Mouse (Mus musculus): ENCODE measurements around the gene Rsg1. TPM values are rescaled to one million over a fixed set of nuclear protein-coding genes. Genes with fewer than 3 reads are reported as not detected.

The Rsg1 gene
- polyA plus RNA-seq, 1 experiment from 2014 or later: 5.8 TPM

DNA sequence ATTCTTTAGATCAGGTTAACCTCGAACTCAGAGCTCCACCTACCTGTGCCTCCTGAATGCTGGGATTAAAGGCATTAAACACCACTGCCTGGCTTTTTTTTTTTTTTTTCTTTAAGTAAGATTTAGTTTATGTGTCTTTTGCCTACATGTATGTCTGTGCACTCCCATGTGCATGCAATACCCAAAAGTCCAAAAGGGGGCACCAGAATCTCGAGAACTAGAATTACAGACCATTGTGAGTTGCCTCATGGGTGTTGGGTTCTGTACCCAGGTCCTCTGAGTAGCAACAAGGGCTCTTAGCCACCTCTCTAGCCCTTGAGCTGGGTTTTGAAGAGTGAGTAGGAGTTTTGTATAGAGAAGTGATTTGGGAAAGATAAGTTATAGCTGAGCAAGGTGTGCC lies 38.9 kb downstream of the Rsg1 start:
- ATAC-seq (ENCODE audit: insufficient read depth, low FRiP score, low read depth): no peak
- WGBS: 67% methylated on average over 2 of the region's 2 CpGs

DNA sequence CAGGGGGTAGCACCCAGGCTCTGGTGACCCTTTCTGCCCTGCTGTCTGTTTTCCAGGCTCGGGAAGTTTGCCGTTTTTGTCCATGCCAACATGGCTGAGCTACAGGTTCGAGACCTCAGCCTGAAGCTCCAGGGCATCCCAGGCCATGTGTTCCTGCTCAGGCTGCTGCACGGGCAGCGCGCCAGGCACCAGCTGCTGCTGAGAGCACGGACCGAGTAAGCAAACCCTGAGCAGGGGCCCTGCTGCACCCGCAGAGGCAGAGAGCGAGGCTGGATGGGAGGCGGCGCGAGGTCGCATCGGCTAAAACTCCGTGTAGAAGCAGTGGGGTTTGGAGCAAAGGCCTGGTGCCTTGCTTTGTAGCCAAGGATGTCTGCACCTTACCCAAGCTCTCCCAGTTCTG lies 40.5 kb downstream of the Rsg1 start:
- H3K9me3 ChIP-seq: no peaks in the 10 kb centered on the region
- peak overlapping the region; percentile 67 for H3K27ac ChIP-seq
- 0 out of 2 replicates have a peak overlapping the region, but pooled peaks have one; percentile 13 for H3K4me2 ChIP-seq
- H3K27me3 ChIP-seq (replicated peaks): no peaks in the 10 kb centered on the region
- H3K4me1 ChIP-seq: peaks cover 20% of the 10 kb centered on the region
- ATAC-seq (ENCODE audit: insufficient read depth, low FRiP score, low read depth): no peak
- 0 out of 2 replicates have a peak, but pooled peaks cover 12% of the 10 kb centered on the region for H3K36me3 ChIP-seq
- H3K9ac ChIP-seq: no peak overlapping the region
- WGBS: 59% methylated on average over 16 of the region's 16 CpGs
- H3K4me3 ChIP-seq (replicated peaks): no peak overlapping the region

More for the DNA sequence above, 38.9 kb downstream of the Rsg1 start:
- H3K9me3 ChIP-seq: no peaks in the 10 kb centered on the region
- H3K4me2 ChIP-seq: no peak overlapping the region
- H3K27ac ChIP-seq: no peak overlapping the region
- 0 out of 2 replicates have a peak, but pooled peaks cover 12% of the 10 kb centered on the region for H3K36me3 ChIP-seq
- no peak overlapping the region for H3K4me3 ChIP-seq (replicated peaks)
- no peak overlapping the region for H3K9ac ChIP-seq
- H3K4me1 ChIP-seq: peaks cover 31% of the 10 kb centered on the region
- peaks cover 8% of the 10 kb centered on the region; the same call in 1 of the 2 replicates for H3K27me3 ChIP-seq (replicated peaks)

DNA sequence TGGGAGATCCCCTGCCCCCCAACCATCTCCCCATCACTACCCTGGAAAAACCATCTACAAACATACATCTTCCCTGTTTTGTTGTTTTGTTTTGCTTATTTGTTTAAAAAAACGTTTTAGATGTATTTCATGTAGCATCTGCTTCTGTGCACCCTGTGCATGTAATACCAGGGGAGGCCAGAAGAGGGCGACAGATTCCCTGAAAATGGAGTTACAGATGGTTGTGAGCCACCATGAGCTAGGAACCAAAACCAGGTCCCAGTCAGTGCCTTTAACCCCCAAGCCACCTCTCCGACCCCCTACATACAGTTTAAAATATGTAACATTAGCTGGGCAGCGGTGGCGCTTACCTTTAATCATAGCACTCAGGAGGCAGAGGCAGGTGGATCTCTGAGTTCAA lies 43.7 kb downstream of the Rsg1 start:
- H3K27me3 ChIP-seq (replicated peaks): no peaks in the 10 kb centered on the region
- 0 out of 2 replicates have a peak, but pooled peaks cover 5% of the 10 kb centered on the region for H3K36me3 ChIP-seq
- H3K9ac ChIP-seq: no peak overlapping the region
- H3K27ac ChIP-seq: no peak overlapping the region
- H3K4me2 ChIP-seq: no peak overlapping the region
- peaks cover 26% of the 10 kb centered on the region for H3K4me1 ChIP-seq
- H3K4me3 ChIP-seq (replicated peaks): no peak overlapping the region
- no peak for ATAC-seq (ENCODE audit: insufficient read depth, low FRiP score, low read depth)
- 70% methylated on average over 5 of the region's 5 CpGs for WGBS
- no peaks in the 10 kb centered on the region for H3K9me3 ChIP-seq

DNA sequence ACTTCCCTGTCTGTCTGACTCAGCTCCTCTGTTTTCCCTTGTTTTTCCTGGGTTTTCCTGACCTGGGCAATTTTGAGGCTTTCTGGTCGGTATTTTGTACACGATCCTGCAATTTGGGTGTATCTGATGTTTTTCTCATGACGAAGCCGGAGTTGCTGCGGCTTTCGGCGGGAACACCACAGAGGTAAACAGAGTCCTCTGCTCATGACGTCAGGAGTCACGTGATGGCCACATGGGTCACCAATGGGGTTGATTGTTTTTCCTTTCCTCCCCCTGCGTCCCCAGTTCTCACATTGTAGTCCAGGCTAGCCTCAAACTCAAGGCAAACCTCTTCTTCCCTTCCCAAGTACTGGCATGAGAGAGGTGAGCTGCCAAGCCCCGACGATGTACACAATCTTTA lies 45.7 kb downstream of the Rsg1 start:
- no peak for ATAC-seq (ENCODE audit: insufficient read depth, low FRiP score, low read depth)
- Histone ChIP-seq H3K4me1 (peaks cover 16% of the 10 kb centered on the region), H3K27me3 (replicated peaks) (no peaks in the 10 kb centered on the region), H3K27ac (peak overlapping the region; percentile 45; the same call in 1 of the 2 replicates), H3K4me2 (peak overlapping the region; percentile 43; the same call in 1 of the 2 replicates), H3K36me3 (0 out of 2 replicates have a peak, but pooled peaks cover 5% of the 10 kb centered on the region), H3K9ac (no peak overlapping the region), H3K9me3 (no peaks in the 10 kb centered on the region), H3K4me3 (replicated peaks) (no peak overlapping the region)
- 73% methylated on average over 12 of the region's 12 CpGs for WGBS

DNA sequence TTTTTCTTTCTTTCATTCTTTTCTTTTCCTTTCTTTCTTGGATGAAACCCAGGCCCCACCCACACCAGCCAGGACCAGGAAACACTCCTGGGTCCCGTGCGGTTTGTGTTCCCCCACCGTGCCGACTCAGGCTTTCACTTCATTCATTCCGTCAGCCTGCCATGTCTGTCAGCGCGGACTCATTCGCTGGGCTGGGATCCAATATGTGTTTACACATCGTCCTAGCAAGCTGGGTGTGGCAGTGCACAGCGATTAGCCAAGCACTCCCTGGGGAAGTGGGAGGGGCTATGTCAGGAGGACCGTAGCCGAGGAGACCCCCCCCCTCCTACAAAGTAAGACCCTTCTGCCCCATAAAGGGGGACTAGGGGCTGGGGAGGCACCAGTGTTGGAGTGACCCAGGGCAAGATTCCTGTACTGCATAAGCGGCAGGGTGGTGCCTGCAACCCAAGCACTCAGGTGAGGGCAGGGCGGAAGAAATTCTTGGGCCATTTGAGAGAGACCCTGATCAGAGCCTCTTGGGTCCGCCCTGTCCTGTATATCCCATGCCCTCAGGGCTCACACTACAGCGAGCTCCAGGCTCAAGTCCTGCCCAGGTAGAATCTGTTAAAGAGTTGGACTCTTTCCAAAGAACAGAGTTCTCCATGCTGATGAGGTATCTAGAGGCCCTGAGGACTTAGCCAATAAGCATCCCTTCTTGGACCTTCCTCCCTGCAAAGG lies 46.4 kb downstream of the Rsg1 start:
- H3K4me2 ChIP-seq: peak overlapping the region; percentile 43
- peaks cover 11% of the 10 kb centered on the region; the same call in 1 of the 2 replicates for H3K4me1 ChIP-seq
- WGBS: 39% methylated on average over 16 of the region's 16 CpGs
- ATAC-seq (ENCODE audit: insufficient read depth, low FRiP score, low read depth): peak; percentile 80
- H3K9me3 ChIP-seq: no peaks in the 10 kb centered on the region
- no peak overlapping the region; the same call in 1 of the 2 replicates for H3K4me3 ChIP-seq (replicated peaks)
- H3K36me3 ChIP-seq: 0 out of 2 replicates have a peak, but pooled peaks cover 4% of the 10 kb centered on the region
- H3K9ac ChIP-seq: no peak overlapping the region
- no peaks in the 10 kb centered on the region for H3K27me3 ChIP-seq (replicated peaks)
- H3K27ac ChIP-seq: peak overlapping the region; percentile 68; the same call in 1 of the 2 replicates

DNA sequence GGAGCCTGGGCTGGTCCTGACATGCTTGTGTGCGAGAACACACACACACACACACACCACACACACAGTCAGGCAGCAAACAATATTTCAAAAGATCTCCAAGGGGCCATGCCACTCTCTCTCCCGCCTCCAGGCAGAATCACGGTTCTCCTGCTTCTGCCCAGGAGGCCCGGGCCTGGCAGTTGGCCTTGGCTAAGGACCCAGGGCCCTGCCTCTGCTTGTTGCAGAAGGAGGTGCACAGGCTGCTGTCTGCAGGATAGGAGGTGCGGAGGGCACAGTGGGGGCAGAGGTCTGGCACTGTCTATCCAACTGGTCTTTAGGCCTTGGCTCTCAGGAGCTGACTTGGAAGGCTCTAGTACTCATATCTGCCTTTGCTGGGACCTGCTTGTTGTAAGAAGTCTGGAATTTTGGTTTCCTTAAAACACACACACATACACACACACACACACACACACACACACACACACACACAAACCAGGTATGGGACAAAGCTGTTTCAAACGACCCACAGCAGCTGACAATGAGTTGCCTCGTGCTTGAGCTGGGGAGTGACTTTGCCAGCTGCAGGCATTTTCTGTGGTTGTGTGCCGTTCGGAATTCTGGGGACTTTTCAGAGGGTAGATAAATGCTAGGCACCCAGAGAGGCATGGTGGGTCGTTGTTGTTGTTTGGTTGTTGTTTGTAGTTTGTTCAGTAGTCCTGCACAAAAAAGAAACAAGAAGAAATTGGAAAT lies 49.3 kb downstream of the Rsg1 start:
- Histone ChIP-seq H3K27me3 (replicated peaks) (no peaks in the 10 kb centered on the region), H3K4me1 (peaks cover 12% of the 10 kb centered on the region), H3K4me3 (replicated peaks) (no peak overlapping the region), H3K9me3 (no peaks in the 10 kb centered on the region), H3K36me3 (no peaks in the 10 kb centered on the region), H3K4me2 (no peak overlapping the region), H3K9ac (no peak overlapping the region), H3K27ac (no peak overlapping the region)
- no peak for ATAC-seq (ENCODE audit: insufficient read depth, low FRiP score, low read depth)
- 74% methylated on average over 10 of the region's 10 CpGs for WGBS

DNA sequence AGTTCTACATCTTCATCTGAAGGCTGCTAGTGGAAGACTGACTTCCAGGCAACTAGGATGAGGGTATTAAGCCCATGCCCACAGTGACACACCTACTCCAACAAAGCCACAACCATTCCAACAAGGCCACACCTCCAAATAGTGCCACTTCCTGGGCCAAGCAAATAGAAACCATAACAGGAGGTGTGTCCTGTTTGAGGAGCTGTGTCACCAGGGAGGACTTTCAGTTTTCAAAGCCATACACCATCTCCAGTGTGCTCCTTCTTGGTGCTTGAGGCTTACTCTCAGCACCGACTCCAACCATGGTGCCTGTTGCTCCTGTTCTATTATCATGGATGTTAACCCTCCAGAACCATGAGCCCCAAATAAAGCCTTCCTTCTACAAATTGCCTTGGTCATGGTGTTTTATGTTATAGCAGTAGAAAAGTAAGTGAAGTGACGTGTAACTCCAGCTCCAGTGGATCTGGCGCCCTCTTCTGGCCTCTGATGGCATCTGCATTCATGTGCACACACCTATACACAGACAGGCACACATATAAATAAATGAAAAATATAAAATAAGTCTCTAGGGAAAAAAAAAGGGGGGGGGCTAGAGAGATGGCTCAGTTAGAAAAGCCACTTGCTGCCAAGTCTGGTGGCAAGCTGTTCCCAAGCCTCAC lies 52.4 kb downstream of the Rsg1 start:
- no peak for ATAC-seq (ENCODE audit: insufficient read depth, low FRiP score, low read depth)
- Histone ChIP-seq H3K4me2 (no peak overlapping the region), H3K27me3 (replicated peaks) (no peaks in the 10 kb centered on the region), H3K9me3 (no peaks in the 10 kb centered on the region), H3K4me1 (peaks cover 6% of the 10 kb centered on the region; the same call in 1 of the 2 replicates), H3K36me3 (no peaks in the 10 kb centered on the region), H3K4me3 (replicated peaks) (no peak overlapping the region), H3K27ac (no peak overlapping the region), H3K9ac (no peak overlapping the region)
- 90% methylated on average over 3 of the region's 3 CpGs for WGBS

DNA sequence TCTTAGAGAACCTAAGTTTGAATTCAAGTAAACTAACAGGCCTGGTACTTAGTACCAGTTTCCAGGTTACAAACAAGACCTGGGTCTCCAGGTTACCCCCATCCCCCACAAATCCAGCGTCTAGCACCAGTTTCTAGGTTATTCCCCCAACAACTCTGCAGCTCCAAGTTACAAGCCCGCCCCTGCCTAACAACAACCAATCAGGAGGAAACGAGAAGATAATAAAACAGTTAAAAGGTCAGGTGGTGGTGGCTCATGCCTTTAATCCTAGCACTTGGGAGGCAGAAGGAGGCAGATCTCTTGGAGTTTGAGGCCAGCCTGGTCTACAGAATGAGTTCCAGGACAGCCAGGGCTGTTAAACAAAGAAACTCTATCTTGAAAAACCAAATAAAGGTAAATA lies 53.5 kb downstream of the Rsg1 start:
- Histone ChIP-seq H3K36me3 (no peaks in the 10 kb centered on the region), H3K4me2 (no peak overlapping the region), H3K27ac (no peak overlapping the region), H3K9me3 (no peaks in the 10 kb centered on the region), H3K4me3 (replicated peaks) (no peak overlapping the region), H3K4me1 (peaks cover 15% of the 10 kb centered on the region), H3K9ac (no peak overlapping the region), H3K27me3 (replicated peaks) (no peaks in the 10 kb centered on the region)
- ATAC-seq (ENCODE audit: insufficient read depth, low FRiP score, low read depth): no peak
- WGBS: 73% methylated on average over 3 of the region's 3 CpGs

DNA sequence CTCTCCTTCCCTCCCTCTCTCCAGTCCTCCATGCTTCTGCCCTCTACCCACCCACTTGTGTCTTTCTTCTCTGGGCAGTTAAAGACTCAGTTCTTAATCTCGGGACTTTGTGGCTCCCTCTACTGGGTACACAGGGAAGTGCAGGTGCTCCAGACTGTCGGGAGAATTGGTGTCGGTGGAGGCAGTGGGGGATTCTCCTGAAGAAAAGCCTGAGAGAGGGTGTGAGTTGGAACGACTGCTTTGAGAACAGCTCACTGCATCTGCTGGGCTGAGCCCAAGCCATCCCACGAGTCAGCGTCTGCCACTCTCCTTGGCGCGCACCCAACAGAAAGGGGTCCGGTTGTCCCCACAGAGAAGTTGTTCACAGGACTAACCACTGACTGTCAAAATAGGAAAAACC lies 54.1 kb downstream of the Rsg1 start:
- ATAC-seq (ENCODE audit: insufficient read depth, low FRiP score, low read depth): no peak

DNA sequence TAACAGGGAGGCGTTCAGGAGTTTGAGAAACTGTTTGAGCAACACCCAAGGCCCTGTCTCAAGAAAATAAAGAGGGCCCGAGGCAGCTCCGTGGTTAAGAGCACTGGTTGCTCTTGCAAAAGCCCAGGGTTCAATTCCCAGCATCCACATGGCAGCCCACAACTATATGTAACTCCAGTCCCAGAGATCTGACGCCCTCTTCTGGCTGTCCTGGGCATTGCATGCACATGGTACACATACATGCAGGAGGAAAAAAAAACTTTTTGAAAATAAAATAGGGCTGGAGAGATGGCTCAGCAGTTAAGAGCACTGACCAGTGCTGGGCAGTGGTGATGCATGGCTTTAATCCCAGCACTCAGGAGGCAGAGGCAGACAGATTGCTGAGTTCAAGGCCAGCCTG lies 54.6 kb downstream of the Rsg1 start:
- no peak for ATAC-seq (ENCODE audit: insufficient read depth, low FRiP score, low read depth)
- H3K4me1 ChIP-seq: peaks cover 19% of the 10 kb centered on the region
- H3K27ac ChIP-seq: no peak overlapping the region
- H3K9me3 ChIP-seq: no peaks in the 10 kb centered on the region
- H3K9ac ChIP-seq: no peak overlapping the region
- no peaks in the 10 kb centered on the region for H3K27me3 ChIP-seq (replicated peaks)
- H3K4me3 ChIP-seq (replicated peaks): no peak overlapping the region
- H3K36me3 ChIP-seq: no peaks in the 10 kb centered on the region
- no peak overlapping the region for H3K4me2 ChIP-seq
- WGBS: 78% methylated on average over 4 of the region's 4 CpGs

More for the DNA sequence above, 54.1 kb downstream of the Rsg1 start:
- H3K27ac ChIP-seq: no peak overlapping the region
- no peak overlapping the region for H3K4me2 ChIP-seq
- peaks cover 15% of the 10 kb centered on the region for H3K4me1 ChIP-seq
- no peaks in the 10 kb centered on the region for H3K9me3 ChIP-seq
- 37% methylated on average over 9 of the region's 9 CpGs for WGBS
- no peaks in the 10 kb centered on the region for H3K36me3 ChIP-seq
- no peaks in the 10 kb centered on the region for H3K27me3 ChIP-seq (replicated peaks)
- no peak overlapping the region for H3K9ac ChIP-seq
- H3K4me3 ChIP-seq (replicated peaks): no peak overlapping the region

DNA sequence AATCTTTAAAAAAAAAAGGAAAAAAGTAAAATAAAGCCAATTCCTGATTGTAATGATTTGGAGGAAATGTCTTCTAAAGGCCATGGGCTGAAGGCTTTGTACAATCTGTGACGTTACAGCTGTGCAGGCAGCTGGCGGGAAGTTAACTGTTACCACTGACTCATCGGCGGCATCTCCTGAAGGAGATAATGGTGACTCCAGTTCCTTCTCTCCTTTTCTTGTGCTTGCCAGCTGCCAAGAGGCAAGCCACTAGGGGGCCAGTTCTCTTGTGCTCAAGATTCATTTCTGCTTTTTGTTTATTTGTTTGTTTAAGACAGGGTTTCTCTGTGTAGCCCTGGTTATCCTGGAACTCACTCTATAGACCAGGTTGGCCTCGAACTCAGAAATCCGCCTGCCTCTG lies 55.3 kb downstream of the Rsg1 start:
- ATAC-seq (ENCODE audit: insufficient read depth, low FRiP score, low read depth): no peak
- Histone ChIP-seq H3K4me1 (peaks cover 25% of the 10 kb centered on the region), H3K9ac (no peak overlapping the region), H3K36me3 (no peaks in the 10 kb centered on the region), H3K27ac (no peak overlapping the region), H3K9me3 (no peaks in the 10 kb centered on the region), H3K4me2 (no peak overlapping the region), H3K27me3 (replicated peaks) (no peaks in the 10 kb centered on the region), H3K4me3 (replicated peaks) (no peak overlapping the region)
- 69% methylated on average over 6 of the region's 6 CpGs for WGBS

Measured in stomach, embryonic 15.5 days (tissue).